8 mouse cellular contexts compared by ENCODE assay signal in genomic region chr7:79211287-79211976, GRCm38 (mm10).
A peak's percentile ranks its signal among the peaks of the same experiment; 100 is the strongest.
DNase-seq lines count a peak whose midpoint lies in the region; ATAC-seq and TF ChIP-seq lines count a peak whose summit lies in the region.
"Had no signal": no experiment of that assay in that cellular context is flagged by ENCODE, and none has a peak within 500 bp of the region (broad histone marks: within the 10 kb centered on the region; RNA-seq: fewer than 3 reads in every experiment).

No protein-coding gene starts in this region.

- DNase-seq in midbrain, postnatal 0 days (ENCODE audit: low spot score): peak; percentile 16
- peak; percentile 24 for DNase-seq in forelimb bud, embryonic 11.5 days (ENCODE audit: low read depth, low spot score)
- peak; percentile 67 for DNase-seq in urinary bladder, postnatal 14 days (ENCODE audit: low spot score)
- DNase-seq in left cerebral cortex, adult 11 months (ENCODE audit: low spot score): no peak

- ATAC-seq in midbrain, postnatal 0 days (ENCODE audit: low FRiP score): no peak
- ATAC-seq in midbrain, embryonic 16.5 days: no peak
- ATAC-seq in limb, embryonic 15.5 days (ENCODE audit: insufficient number of reproducible peaks, low FRiP score, low TSS enrichment, low read depth): peak; percentile 55; the same call in 1 of the 2 replicates
- ATAC-seq in megakaryocyte, adult 5-6 weeks (ENCODE audit: poor library complexity, severe bottlenecking): no peak

- H3K4me3 ChIP-seq in midbrain, postnatal 0 days (ENCODE audit: low read depth, low read length): no peak overlapping the region
- H3K4me3 ChIP-seq in midbrain, embryonic 16.5 days (ENCODE audit: low read depth, low read length): no peak overlapping the region
- no peak overlapping the region for H3K4me3 ChIP-seq in limb, embryonic 15.5 days
- H3K4me3 ChIP-seq: megakaryocyte, embryonic 14.5 days had no signal

- H3K9me3 ChIP-seq in midbrain, postnatal 0 days (ENCODE audit: low read length): no peaks in the 10 kb centered on the region
- no peaks in the 10 kb centered on the region for H3K9me3 ChIP-seq in midbrain, embryonic 16.5 days (replicated peaks; ENCODE audit: control insufficient read depth, low read length, poor library complexity, severe bottlenecking)
- H3K9me3 ChIP-seq in limb, embryonic 15.5 days: no peaks in the 10 kb centered on the region

- WGBS in midbrain, postnatal 0 days: 27% methylated on average over 9 of the region's 9 CpGs
- whole genome bisulfite sequencing in midbrain, embryonic 16.5 days: 25% methylated on average over 9 of the region's 9 CpGs
- 18% methylated on average over 9 of the region's 9 CpGs for WGBS in limb, embryonic 15.5 days

- no peaks in the 10 kb centered on the region for H3K36me3 ChIP-seq in midbrain, postnatal 0 days (ENCODE audit: insufficient read depth, low read length)
- H3K36me3 ChIP-seq in midbrain, embryonic 16.5 days (ENCODE audit: control insufficient read depth, insufficient read depth, low read length): no peaks in the 10 kb centered on the region
- no peaks in the 10 kb centered on the region for H3K36me3 ChIP-seq in limb, embryonic 15.5 days

- no peak for TF ChIP-seq CTCF in midbrain, postnatal 0 days (IDR thresholded peaks at IDR 0.05)

- H3K9ac ChIP-seq in midbrain, postnatal 0 days (replicated peaks; ENCODE audit: low read length, poor library complexity, severe bottlenecking): no peak overlapping the region
- H3K9ac ChIP-seq in midbrain, embryonic 16.5 days (ENCODE audit: low read depth, low read length): no peak overlapping the region
- no peak overlapping the region for H3K9ac ChIP-seq in limb, embryonic 15.5 days

- H3K4me2 ChIP-seq in midbrain, postnatal 0 days (ENCODE audit: low read depth, low read length, poor library complexity, severe bottlenecking): no peak overlapping the region
- no peak overlapping the region for H3K4me2 ChIP-seq in midbrain, embryonic 16.5 days (ENCODE audit: low read length)
- no peak overlapping the region for H3K4me2 ChIP-seq in limb, embryonic 15.5 days

- no peaks in the 10 kb centered on the region for H3K27me3 ChIP-seq in midbrain, postnatal 0 days (ENCODE audit: insufficient read depth, low read length)
- H3K27me3 ChIP-seq in midbrain, embryonic 16.5 days (ENCODE audit: control insufficient read depth, insufficient read depth, low read depth, low read length): no peaks in the 10 kb centered on the region
- H3K27me3 ChIP-seq in limb, embryonic 15.5 days: no peaks in the 10 kb centered on the region

- no peak overlapping the region for H3K27ac ChIP-seq in midbrain, postnatal 0 days (ENCODE audit: low read depth, low read length)
- H3K27ac ChIP-seq in midbrain, embryonic 16.5 days (ENCODE audit: low read length): no peak overlapping the region
- no peak overlapping the region for H3K27ac ChIP-seq in limb, embryonic 15.5 days

- H3K4me1 ChIP-seq in midbrain, postnatal 0 days (ENCODE audit: insufficient read depth, low read length): no peaks in the 10 kb centered on the region
- H3K4me1 ChIP-seq in midbrain, embryonic 16.5 days (ENCODE audit: control insufficient read depth, insufficient read depth, low read length): no peaks in the 10 kb centered on the region
- H3K4me1 ChIP-seq in limb, embryonic 15.5 days: peaks cover 19% of the 10 kb centered on the region
- H3K4me1 ChIP-seq: megakaryocyte, embryonic 14.5 days had no signal
